8 mouse cellular contexts compared by ENCODE assay signal in genomic region chr9:72652961-72653360, GRCm38 (mm10). TPM values are rescaled to one million over a fixed set of nuclear protein-coding genes. Genes with fewer than 3 reads are reported as not detected.
DNase-seq lines count a peak whose midpoint lies in the region; ATAC-seq and TF ChIP-seq lines count a peak whose summit lies in the region.

No protein-coding gene starts in this region.

- no peak for TF ChIP-seq CTCF in intestine, postnatal 0 days (IDR thresholded peaks at IDR 0.05; ENCODE audit: low read depth)
- TF ChIP-seq CTCF in left cerebral cortex, adult 2 months (IDR thresholded peaks at IDR 0.05), result no peak

- DNase-seq in 3134 (ENCODE audit: extremely low read depth, insufficient read length, low spot score) (peak; percentile 66), ZHBTc4 (ENCODE audit: low read depth, low spot score) (peak; percentile 89)
- DNase-seq in gastrocnemius, postnatal 10 days, result peak; percentile 51
- DNase-seq in left cerebral cortex, adult 2 months (ENCODE audit: extremely low spot score in 1 of 2, low spot score in 2 of 2), result no peak
- DNase-seq in urinary bladder, postnatal 25 days (ENCODE audit: low spot score), result no peak

- H3K9ac ChIP-seq in intestine, postnatal 0 days (ENCODE audit: low read depth, low read length), result no peak overlapping the region
- H3K9ac ChIP-seq in neural tube, embryonic 14.5 days (replicated peaks; ENCODE audit: low read depth, low read length), result no peak overlapping the region

- no peaks in the 10 kb centered on the region for H3K9me3 ChIP-seq in intestine, postnatal 0 days (ENCODE audit: control insufficient read depth)
- H3K9me3 ChIP-seq in neural tube, embryonic 14.5 days (ENCODE audit: control insufficient read depth, low read length), result no peaks in the 10 kb centered on the region

- H3K36me3 ChIP-seq in intestine, postnatal 0 days (ENCODE audit: control insufficient read depth, insufficient read depth), result no peaks in the 10 kb centered on the region
- H3K36me3 ChIP-seq in neural tube, embryonic 14.5 days (ENCODE audit: control insufficient read depth, insufficient read depth, low read length), result no peaks in the 10 kb centered on the region

- intact Hi-C loops in left cerebral cortex, adult 2 months (cut with DNase I), result no loop called here

- ATAC-seq in intestine, postnatal 0 days, result no peak
- ATAC-seq in neural tube, embryonic 14.5 days (ENCODE audit: low read depth), result no peak; the same call in 1 of the 2 replicates
- ATAC-seq in inflammation-experienced regulatory T-cells, adult 6 months, result no peak

- H3K4me3 ChIP-seq in intestine, postnatal 0 days (ENCODE audit: low read depth, low read length), result no peak overlapping the region
- no peak overlapping the region for H3K4me3 ChIP-seq in neural tube, embryonic 14.5 days (ENCODE audit: low read depth, low read length)
- no peak overlapping the region for H3K4me3 ChIP-seq in left cerebral cortex, adult 2 months

- H3K4me2 ChIP-seq in intestine, postnatal 0 days (replicated peaks; ENCODE audit: low read depth), result peak overlapping the region; percentile 37; the same call in 1 of the 2 replicates
- no peak overlapping the region for H3K4me2 ChIP-seq in neural tube, embryonic 14.5 days (ENCODE audit: low read depth, low read length)

- H3K27ac ChIP-seq in intestine, postnatal 0 days (ENCODE audit: low read depth, low read length), result peak overlapping the region; percentile 17; the same call in 1 of the 2 replicates
- H3K27ac ChIP-seq in neural tube, embryonic 14.5 days (ENCODE audit: low read depth, low read length), result peak overlapping the region; percentile 22; the same call in 1 of the 2 replicates
- H3K27ac ChIP-seq in left cerebral cortex, adult 2 months, result no peak overlapping the region

- H3K27me3 ChIP-seq in intestine, postnatal 0 days (replicated peaks; ENCODE audit: control insufficient read depth, insufficient read depth, low read length), result no peaks in the 10 kb centered on the region
- no peaks in the 10 kb centered on the region for H3K27me3 ChIP-seq in neural tube, embryonic 14.5 days (ENCODE audit: control insufficient read depth, insufficient read depth, low read length)

- WGBS in intestine, postnatal 0 days, result 31% methylated on average over 8 of the region's 8 CpGs
- WGBS in neural tube, embryonic 14.5 days, result 18% methylated on average over 8 of the region's 8 CpGs

- H3K4me1 ChIP-seq in intestine, postnatal 0 days (replicated peaks; ENCODE audit: control insufficient read depth, insufficient read depth, low read length), result 0 out of 2 replicates have a peak, but pooled peaks cover 3% of the 10 kb centered on the region
- H3K4me1 ChIP-seq in neural tube, embryonic 14.5 days (ENCODE audit: control insufficient read depth, insufficient read depth, low read length), result no peaks in the 10 kb centered on the region

RNA-seq across cellular contexts. Expression of gene Nedd4, which starts 9.2 kb away (rescaled TPM):
- 100 to 1,000 TPM; 563 to 619 TPM for total RNA-seq in gastrocnemius, postnatal 10 days (2021)
- polyA plus RNA-seq in intestine, postnatal 0 days (2015; fragmentation: Nextera tagmentation; extraction: Ambion mirVana), result 142 and 160 TPM in 2 replicates
- polyA plus RNA-seq in neural tube, embryonic 14.5 days (2014; fragmentation: Nextera tagmentation; extraction: Ambion mirVana), result 439 and 545 TPM in 2 replicates
- total RNA-seq in left cerebral cortex, adult 2 months (2021), result 100 to 1,000 TPM; 268 to 283 TPM
- 1 to 10 TPM; 2.2 to 8.3 (median 2.5) TPM for polyA plus RNA-seq in inflammation-experienced regulatory T-cells, adult 6 months (2017; shearing (Covaris generic))

Comparison
In these comparisons a context has a peak if more than half of its experiments do, and no peak if none do; other contexts are left out.
1. DNase-seq: peak in 3134 (single experiment), ZHBTc4 (single experiment) and gastrocnemius, postnatal 10 days (single experiment); none in left cerebral cortex, adult 2 months (0 of 2) and urinary bladder, postnatal 25 days (single experiment).
2. RNA of gene Nedd4, which starts 9.2 kb away (polyA plus RNA-seq): 439 to 545 TPM in neural tube, embryonic 14.5 days and 142 to 160 TPM in intestine, postnatal 0 days; 2.2 to 8.3 TPM in inflammation-experienced regulatory T-cells, adult 6 months; every median in the first group is over 10 times any median in the second.